Mouse (Mus musculus) lung, adult 2 months (tissue): Measurements from ENCODE around the gene Rfc4. TPM values are rescaled to one million over a fixed set of nuclear protein-coding genes. Genes with fewer than 3 reads are reported as not detected.

Experiments
- DNase-seq: peaks from one replicate; pipeline ENCODE4 v3.0.0; 2022
- H3K4me1 ChIP-seq: fragments of 200-500 bp; 2 replicates; pipeline ENCODE4 v1.6.1; 2011; ENCODE audit warnings: low read length; ENCODE audit not compliant: control insufficient read depth, insufficient read depth
- H3K4me3 ChIP-seq: fragments of 200-500 bp; replicated peaks from 2 replicates; pipeline ENCODE3; 2011; ENCODE audit warnings: low read depth, mild to moderate bottlenecking, control low read depth, low read length; ENCODE audit errors: extremely low read depth
- CTCF ChIP-seq: fragments of 200-500 bp; IDR thresholded peaks from 2 replicates; pipeline ENCODE4 v1.5.1; 2011; ENCODE audit warnings: mild to moderate bottlenecking, low read length, control low read depth; ENCODE audit not compliant: insufficient read depth
- POLR2A ChIP-seq: fragments of 200-500 bp; IDR thresholded peaks from 2 replicates; pipeline ENCODE4 v1.6.1; 2011; ENCODE audit warnings: low read depth, mild to moderate bottlenecking, control low read depth, low read length, borderline replicate concordance; ENCODE audit errors: extremely low read depth
- WGBS: fragments of 180-500 bp; shearing (Covaris S2); methylation state at CpG from one replicate; pipeline ENCODE4 v1.1.7; 2018; 5-methylcytosine and 5-hydroxymethylcytosine counted together
- polyA plus RNA-seq: library from polyadenylated mRNA; depleted of rRNA; stranded (reverse); fragments of >200 nt; gene quantifications from 2 replicates; pipeline ENCODE4 v1.2.3, GENCODE M21; 2012; rRNA removed

Gene Rfc4
- 0.15 and 0.57 TPM in 2 replicates for polyA plus RNA-seq

- Histone ChIP-seq H3K4me3 (peak within 1 kb of the TSS; percentile 97), H3K4me1 (peaks cover 4% of the 10 kb centered on the region; the same call in 1 of the 2 replicates)
- under 1% methylated on average over 51 of the region's 51 CpGs for WGBS
- TF ChIP-seq CTCF (peak; percentile 28), POLR2A (peak; percentile 85)
- peak; percentile 95 for DNase-seq
Observed at GRCm38 (mm10) chr16:23127673-23128375, at the start of gene Rfc4. Gene Rfc4, minus strand, starts transcription at chr16:23127737.

DNA sequence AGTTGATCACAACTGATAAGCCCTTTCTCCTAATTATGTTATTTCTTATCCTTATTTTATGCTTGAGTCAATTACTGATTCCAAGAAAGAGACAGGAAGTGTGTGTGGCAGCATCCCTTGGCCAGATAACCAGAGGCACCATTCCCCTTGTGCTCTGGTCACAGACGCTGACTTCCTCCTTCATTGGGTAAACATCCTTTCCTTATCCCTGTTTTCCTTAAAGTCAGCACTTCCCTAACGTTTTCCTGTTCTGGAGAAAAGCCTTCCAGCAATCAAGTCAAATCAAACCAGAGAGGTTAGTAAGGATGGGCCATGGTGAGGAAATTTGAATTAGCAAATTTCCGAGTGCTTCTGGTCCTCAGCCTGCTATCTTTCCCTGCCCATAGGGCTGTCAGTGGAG, 48.4 kb upstream of the Rfc4 start:
- no peak for DNase-seq
- no peak overlapping the region for H3K4me3 ChIP-seq
- TF ChIP-seq CTCF (no peak), POLR2A (no peak)
- peaks cover 3% of the 10 kb centered on the region for H3K4me1 ChIP-seq
- WGBS: 24% methylated on average over 3 of the region's 3 CpGs

- peaks cover 3% of the 10 kb centered on the region for H3K4me1 ChIP-seq
- no peak for TF ChIP-seq CTCF
- no peak for TF ChIP-seq POLR2A
- DNase-seq: no peak
- WGBS: 55% methylated on average over 5 of the region's 5 CpGs
- no peak overlapping the region for H3K4me3 ChIP-seq
Observed at GRCm38 (mm10) chr16:23174855-23175254, 47.3 kb upstream of the Rfc4 start.

DNA sequence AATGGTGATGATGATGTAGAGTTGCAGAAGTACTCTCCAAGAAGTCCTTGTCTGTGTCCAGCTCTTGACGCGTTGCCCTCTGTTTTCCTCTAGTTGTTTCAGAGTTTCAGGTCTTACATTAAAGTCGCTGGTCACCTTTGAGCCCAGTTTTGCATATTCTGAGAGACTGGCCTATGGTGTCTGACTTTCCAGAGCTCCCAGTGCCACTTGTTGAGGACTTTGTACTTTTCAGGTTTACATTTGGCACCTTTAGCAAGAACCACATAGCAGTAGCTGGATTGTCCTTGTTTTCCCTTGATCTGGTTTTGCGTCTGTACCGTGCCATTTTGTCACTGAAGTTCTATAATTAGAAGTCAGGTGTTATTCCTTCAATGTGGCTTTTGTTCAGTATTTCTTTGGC, 46.4 kb upstream of the Rfc4 start:
- no peak for DNase-seq
- 96% methylated on average over 5 of the region's 5 CpGs for WGBS
- Histone ChIP-seq H3K4me3 (no peak overlapping the region), H3K4me1 (peaks cover 3% of the 10 kb centered on the region)
- TF ChIP-seq POLR2A: no peak
- no peak for TF ChIP-seq CTCF

DNA sequence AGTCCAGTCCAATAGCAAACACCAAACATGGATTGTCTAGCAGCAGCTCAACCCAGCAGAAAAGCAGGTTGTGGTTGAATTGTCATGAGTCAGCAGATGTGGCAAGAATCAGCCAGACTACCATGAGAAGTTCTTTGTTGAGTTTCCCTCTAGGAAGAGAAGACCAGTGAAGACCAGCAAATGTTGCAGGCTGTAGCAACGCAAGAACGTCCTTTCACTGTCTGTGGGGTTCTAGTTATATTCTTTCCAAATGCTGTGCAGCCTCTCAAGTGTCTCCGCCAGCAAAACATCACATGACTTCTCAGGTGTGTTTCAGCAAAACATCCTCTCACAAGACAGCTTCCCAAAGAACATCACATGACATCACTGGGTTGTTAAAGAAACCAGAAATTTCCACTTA, 43.3 kb upstream of the Rfc4 start:
- no peak for TF ChIP-seq POLR2A
- DNase-seq: no peak
- peaks cover 7% of the 10 kb centered on the region for H3K4me1 ChIP-seq
- WGBS: 90% methylated on average over 3 of the region's 3 CpGs
- no peak overlapping the region for H3K4me3 ChIP-seq

DNA sequence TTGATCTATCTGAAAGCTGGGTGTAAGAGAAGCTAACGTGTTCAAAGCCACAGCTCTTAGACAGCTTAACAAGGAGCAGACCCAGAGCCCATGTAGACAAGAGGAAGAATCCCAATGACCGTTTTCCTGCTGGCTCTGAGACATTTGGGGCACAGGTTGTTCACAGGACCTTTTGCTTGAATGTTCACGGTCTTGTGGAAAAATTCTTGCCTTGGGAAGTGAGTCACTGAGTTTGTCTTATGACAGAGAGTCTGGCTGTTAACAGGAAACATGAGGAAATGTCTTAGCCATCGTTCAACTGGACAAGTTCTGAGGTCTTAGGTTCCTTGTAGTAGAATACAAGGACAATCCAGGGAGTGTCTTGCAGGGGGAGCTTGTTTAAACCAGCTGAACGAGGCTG, 39.5 kb upstream of the Rfc4 start:
- H3K4me1 ChIP-seq: peaks cover 7% of the 10 kb centered on the region
- no peak for DNase-seq
- H3K4me3 ChIP-seq: no peak overlapping the region
- 24% methylated on average over 5 of the region's 5 CpGs for WGBS
- TF ChIP-seq POLR2A (no peak), CTCF (no peak)

DNA sequence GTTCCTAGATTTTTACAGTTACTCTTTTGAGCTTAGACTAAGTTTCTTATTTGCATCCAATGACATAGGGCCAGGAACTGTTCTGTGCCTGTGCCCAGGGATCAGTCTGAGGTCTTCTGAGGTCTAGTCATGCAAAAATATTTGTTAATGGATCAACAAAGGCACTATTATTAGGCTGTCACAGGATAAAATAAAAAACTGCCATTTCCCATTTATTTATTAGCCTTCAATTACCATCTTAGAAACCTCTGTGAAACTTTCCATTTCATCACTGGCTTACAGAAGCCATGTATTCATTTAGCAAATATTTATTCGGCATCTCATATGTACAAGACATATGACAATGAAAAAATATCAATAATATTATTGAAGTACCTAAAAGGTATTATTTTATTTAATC, 39.1 kb upstream of the Rfc4 start:
- TF ChIP-seq POLR2A (no peak), CTCF (no peak)
- 49% methylated on average over 1 of the region's 1 CpGs for WGBS
- Histone ChIP-seq H3K4me3 (no peak overlapping the region), H3K4me1 (peaks cover 7% of the 10 kb centered on the region)
- DNase-seq: no peak

DNA sequence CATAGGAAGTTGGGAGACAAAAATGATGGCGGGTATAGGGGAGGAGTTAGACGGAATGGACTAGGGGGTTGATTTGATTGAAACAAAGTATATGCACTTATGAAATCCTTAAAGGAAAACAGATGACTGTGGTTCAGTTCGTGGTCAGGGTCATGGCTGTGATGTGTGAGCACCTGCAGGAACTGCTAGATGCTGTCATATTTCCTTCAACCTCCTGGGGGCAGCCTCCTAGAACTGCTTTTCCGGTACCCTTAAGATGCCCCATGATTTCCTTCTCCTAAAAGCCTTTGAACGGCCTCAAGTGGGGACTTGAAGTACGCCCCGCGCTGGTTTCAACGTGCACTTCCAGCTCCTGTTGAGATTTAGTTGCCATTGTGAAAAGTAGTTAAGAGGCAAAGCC, 37.9 kb upstream of the Rfc4 start:
- Histone ChIP-seq H3K4me1 (peaks cover 7% of the 10 kb centered on the region), H3K4me3 (no peak overlapping the region)
- no peak for DNase-seq
- no peak for TF ChIP-seq CTCF
- no peak for TF ChIP-seq POLR2A
- WGBS: 63% methylated on average over 9 of the region's 9 CpGs

GRCm38 (mm10) chr16:23164443-23164842, 36.9 kb upstream of the Rfc4 start:
- peaks cover 7% of the 10 kb centered on the region for H3K4me1 ChIP-seq
- H3K4me3 ChIP-seq: no peak overlapping the region
- 41% methylated on average over 6 of the region's 6 CpGs for WGBS
- DNase-seq: no peak
- TF ChIP-seq POLR2A (no peak), CTCF (no peak)

DNA sequence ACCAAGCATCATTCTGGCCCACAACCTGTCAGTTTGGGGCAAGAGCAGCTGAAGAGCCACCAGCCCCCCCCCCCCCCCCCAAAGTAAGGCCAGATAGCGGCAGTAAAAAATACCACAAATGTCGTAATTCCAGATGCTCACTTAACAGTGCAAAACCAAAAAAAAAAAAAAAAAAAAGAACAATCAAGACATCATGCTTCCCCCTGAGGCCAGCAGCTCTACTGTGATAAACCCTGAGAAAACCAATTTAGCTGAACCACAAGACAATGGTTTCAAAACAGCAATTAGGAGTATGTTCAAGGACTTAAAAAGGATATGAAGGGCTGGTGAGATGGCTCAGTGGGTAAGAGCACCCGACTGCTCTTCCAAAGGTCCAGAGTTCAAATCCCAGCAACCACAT, 34.6 kb upstream of the Rfc4 start:
- Histone ChIP-seq H3K4me1 (peaks cover 5% of the 10 kb centered on the region; the same call in 1 of the 2 replicates), H3K4me3 (no peak overlapping the region)
- no peak for TF ChIP-seq CTCF
- TF ChIP-seq POLR2A: no peak
- 79% methylated on average over 3 of the region's 3 CpGs for WGBS
- no peak for DNase-seq

GRCm38 (mm10) chr16:23159749-23160148, 32.2 kb upstream of the Rfc4 start:
- Histone ChIP-seq H3K4me1 (peaks cover 3% of the 10 kb centered on the region; the same call in 1 of the 2 replicates), H3K4me3 (no peak overlapping the region)
- TF ChIP-seq CTCF: no peak
- no peak for TF ChIP-seq POLR2A
- DNase-seq: no peak
- 53% methylated on average over 2 of the region's 2 CpGs for WGBS
